Mouse (Mus musculus) urinary bladder, postnatal 14 days (tissue): ENCODE data around the gene Mlana.

ENCODE experiments used
- DNase-seq: peaks from one replicate; pipeline ENCODE4 v3.0.0; 2021; ENCODE audit warnings: low spot score

Mlana gene

DNA sequence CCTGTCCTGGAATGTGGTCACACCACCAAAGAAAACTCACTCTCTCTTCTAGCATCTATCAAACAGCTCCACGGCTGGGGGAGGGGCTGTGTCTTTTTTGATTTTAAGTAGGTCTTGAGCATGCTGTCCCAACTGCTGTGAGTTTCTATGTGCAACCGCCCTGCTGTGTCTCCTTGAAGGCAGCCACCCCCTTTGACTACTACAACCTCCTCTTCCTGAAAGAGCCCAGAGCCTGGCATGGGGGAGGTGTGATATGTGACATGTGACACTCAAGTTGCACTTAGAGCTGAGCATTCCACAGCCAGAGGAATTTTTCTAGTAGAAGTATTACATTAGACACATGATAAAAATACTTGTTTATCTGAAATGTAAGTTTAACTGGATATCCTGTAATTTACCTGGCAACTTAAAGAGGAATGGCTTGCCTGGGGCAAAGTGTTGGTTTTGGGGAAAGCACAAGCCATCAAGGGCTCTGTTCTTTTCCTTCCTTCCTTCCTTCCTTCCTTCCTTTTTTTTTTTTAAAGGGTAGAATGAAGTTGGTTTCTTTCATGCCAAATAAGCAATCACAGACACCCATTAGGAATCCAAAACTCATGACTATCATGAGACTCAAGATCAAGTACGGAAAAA, at the start of gene Mlana:
Mlana (plus strand) TSS at position 580 of the 630 bp plus-strand sequence.
- DNase-seq, result no peak

DNA sequence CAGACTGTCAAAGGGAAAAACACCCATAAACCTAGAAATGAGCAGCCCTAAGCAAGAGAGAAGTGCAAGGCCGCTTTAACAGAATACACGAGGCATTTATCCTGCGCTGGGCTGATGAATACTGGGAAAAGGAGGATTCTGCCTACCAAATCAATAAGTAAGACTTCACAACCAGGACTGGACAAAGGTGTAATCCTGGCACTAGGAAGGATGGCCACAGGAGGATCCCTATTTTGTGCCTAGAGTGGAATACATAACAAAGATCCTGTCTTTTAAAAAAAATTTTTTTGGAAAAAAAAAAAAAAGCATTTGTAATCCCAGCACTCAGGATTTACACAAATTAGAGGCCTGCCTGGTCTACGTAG, 49.1 kb upstream of the Mlana start:
- no peak for DNase-seq

DNA sequence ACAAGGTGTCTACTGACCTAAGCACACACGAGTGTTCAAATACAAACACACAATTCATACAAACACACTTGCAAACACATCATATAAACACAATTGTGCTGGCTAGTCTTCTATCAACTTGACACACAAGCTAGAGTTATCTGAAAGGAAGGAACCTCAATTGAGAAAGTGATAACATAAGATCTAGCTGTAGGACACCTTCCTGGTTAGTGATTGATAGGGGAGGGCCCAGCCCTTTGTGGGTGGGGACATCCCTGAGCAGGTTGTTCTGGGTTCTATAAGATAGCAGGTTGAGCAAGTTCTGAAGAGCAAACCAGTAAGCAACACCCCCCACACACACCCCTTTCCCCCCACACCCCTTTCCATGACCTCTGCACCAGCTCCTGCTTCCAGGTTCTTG, 47.9 kb upstream of the Mlana start:
- DNase-seq, result no peak

DNA sequence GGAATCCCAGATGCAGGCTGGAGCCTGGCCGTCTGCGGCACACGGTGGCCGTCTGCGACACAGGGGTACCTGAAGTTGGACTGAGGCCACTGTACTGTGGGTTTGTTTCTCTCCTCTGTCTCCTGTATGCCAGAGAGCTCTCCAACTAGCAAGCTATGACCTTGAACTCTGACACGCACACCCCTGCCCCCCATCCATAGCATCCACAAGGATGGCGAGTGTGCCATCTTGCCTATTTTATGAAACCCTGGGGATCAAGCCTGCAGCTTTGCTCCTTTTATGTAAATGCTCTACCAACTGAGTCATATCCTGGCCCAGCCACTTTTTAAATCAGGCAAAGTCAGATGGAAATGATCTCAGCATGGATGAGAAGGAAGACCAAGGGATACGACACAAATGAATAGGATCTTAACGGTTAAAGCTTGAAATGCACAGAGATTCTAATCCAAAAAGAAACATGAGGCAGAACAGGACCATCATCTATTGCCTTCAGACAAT, 43.8 kb upstream of the Mlana start:
- no peak for DNase-seq

DNA sequence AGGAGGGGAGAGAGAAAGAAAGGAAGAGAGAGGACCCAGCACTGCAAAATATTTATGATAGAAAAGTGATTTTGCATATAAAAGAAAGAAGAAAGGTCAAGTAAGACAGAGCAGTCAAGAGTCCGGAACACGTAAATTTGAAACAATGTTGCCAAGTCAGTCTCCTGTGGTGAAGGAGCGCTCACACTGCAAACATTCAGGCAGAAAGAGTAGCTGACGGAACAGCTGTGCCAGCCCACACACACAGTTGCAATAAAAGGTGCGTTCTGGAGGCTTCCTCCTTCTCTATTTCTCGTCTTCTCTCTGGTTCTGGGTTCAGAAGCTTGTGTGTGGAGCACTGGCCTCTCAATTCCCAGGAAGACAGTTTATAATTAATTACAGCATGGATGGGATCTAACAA, 42.5 kb upstream of the Mlana start:
- no peak for DNase-seq

DNA sequence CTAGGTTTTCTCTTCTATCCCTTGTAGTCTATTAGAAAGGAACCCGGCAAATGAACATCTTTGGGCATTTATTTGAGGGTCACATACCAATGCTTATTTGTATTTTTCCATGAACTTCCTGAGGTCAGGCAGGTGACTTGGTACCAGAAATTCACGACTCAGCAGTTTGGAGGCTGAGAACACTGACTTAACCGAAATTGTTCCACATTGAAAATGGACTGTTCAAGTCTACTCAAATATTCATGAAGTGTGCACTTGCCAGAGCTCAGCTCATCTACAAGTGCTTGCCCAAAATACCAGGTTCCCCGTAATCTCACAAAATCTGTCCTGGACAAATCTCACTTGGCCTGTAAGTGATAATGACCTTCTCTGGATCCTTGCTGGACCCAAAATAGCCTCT, 41.6 kb upstream of the Mlana start:
- no peak for DNase-seq

DNA sequence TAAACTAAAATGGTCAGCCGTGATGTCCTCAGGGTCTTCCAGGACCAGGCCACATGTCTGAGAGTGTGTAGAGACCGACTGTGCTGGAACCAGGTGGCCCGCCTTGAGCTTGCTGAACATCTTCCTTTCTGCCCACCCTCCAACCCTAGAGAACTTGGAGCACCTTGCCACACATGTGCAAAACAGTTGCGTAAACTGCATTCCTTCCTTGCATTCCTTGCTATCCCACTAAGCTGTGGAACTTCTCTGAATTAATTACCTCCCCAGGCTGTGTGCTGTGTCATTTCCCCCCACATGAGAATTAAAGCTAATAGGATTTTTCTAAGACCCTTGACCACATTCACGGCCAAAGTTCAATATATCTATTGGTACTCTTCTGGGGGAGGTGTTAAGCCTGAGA, 41.0 kb upstream of the Mlana start:
- no peak for DNase-seq

DNA sequence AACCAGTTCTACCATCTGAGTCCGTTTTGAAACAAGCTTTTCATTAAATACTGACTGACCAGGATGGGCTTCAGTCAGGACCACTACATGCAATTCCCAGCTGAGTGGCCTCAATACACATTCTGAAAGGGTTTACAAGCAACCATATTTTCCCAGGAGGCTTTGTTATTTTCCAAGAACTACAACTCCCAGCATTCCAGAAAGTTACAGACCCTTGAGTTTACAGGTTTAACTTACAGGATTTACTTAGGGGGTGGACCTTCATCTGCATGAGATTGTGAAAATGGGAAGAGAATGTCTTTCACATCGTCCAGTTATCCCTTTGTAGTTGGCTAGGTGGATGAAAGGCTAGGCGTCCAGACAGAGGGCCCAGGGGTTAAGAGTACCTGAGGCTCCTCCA, 40.6 kb upstream of the Mlana start:
- no peak for DNase-seq

DNA sequence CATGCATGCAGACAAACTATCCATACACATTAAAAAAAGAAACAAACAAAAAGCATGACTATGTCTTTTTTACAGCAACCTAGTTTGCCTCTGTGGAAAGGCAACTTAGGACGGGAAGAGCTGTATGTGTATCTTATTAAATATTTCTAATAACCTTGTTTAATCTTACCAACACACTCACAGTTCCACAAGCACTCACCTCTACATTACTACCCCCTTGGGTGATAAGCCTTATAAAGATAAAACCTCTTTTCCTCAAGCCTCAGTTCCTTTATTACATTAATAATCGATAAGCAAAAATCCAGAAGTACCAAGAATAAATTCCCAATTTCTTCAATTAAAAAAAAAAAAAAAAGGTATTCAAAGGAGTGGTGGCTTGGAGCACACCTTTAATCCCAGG, 40.1 kb upstream of the Mlana start:
- no peak for DNase-seq

DNA sequence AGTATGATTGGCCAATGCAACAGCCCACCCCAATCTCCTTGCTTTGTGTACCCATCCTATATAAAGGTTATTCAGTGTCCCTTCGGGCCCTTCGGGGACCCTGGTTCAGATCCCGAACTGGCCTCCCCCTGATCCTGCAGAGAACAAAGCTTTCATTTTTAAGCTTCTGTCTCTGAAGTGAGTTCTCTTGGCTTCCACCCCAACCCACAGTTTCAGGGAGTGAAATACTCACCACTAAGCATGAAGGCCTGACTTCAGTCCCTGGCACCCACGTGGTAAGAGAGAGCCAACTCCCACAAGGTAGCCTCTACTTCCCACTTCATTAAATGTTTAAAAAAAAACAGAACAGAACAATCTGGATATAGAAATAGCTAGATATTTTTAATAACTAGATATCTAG, 38.8 kb upstream of the Mlana start:
- no peak for DNase-seq

DNA sequence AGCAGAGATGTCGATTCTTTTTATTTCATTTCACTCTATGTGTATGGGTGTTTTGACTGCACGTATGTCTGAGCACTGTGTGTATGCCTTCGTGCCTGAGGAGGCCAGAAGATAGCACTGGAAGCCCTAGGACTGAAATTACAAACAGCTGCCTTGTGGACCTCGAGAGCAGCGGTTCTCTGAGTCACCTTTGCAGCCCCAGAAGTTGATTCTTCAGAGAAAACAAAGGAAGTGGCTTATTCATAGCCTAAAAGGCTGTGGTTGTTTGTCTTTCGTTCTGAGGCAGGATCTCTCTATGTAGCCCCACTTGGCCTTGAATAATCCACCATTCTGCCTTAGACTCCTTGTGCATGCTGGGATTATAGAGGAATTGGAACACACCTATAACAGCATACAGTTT, 37.9 kb upstream of the Mlana start:
- no peak for DNase-seq

DNA sequence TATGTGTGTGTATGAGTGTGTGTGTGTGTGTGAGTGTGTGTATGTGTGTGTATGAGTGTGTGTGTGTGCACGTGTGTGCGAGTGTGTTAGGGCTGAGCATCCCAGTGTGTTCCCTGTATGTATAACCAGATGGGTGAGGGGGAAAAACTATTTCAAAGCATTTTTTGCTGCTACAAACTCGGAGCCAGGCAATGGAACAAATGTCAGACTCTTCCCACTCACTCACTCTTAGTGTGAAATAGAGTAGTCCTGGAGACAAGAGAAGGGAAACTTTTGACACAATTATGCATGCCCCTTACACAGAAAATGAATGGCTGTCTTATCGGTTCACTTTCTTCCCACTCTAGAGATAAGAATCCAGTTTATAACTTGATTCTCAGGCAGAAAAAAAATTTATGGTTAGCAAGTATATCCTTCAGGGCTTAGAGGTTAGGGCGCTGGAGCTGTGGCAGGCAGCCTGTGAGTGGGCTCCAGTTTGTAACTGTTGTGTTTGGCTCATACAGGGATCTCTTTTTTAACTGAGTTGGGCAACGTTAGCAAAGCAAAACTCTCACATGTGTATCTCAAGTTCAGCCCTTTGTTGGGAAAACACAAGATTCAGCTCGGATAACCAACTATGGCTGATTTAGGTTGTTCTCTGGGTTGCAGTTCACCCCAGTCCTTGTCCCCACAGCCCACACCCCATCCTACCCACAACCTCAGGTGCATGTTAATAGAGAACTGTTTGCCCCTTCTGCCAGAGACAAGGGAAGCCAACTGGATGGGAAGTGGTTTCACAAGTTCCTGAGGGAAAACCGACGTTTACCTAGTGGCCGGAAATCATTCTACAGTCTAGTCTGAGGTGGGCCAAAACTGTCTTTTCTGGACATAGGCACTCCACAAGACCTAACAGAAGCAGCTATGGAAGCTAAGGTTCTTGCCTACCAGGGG, 36.5 kb upstream of the Mlana start:
- no peak for DNase-seq

DNA sequence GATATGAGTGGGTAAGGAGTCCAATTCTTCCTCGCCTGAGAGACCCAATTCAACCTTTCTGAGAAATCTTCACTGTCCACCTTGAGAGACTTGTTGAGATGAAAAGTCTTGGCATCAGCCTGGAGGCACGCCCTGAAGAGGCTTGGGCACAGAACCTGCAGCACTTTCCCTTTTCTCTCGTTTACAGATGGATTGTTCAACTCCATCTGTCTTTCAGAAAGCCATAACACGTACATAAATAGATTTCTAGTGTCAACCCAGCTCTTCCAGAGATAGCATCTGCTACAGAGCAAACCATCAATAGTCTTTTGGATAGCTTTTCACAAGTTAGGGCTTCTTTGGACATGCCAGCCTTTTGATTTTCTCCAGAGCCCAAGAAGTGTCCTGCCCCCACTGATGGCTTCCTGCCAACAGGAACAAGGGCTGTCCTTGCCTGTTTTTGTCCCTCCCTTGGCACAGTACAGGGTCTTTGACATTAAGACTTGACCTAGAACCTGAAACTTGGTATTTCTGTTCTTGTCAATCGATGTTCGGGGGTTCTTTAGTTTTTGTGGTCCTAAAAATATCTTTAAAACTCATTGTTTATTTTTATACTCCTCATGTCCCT, 35.5 kb upstream of the Mlana start:
- DNase-seq, result no peak

DNA sequence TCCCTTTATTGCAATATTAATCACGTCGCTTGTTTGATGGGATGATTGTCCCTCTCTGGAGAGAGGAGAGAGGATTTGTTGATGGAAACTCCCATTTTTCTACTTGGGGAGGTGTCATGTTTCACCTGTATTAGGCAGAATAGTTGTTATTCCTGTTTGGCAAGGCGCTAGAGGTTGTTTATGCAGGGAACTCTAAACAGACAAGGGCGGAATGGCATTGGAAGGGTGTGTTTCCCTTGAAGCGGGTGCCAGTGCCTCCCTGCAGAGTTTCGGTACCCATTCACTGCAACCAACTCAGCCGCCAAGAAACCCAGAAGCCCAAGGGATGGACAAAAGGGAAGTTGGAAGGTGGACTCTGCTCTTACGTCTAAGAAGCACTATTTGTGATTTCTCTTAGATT, 33.8 kb upstream of the Mlana start:
- DNase-seq, result peak; percentile 47

DNA sequence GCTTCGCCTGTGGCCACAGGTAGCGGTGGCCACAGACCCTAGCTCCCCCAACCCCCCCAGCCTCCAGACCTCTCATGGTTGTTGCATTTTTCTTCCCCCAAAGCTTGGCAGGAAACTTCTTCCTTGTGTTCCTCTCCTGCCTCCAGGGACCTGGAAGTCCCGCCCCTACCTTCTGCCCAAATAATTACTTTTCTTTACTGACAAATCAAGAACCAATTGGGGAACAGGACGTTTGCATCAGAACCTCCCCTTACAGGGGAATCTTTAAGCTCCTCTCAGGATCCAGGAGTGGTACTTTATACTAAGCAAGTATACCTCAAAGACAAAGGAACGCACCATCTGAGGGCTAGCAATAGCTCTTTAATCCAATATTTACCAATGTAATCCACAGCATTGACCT, 32.7 kb upstream of the Mlana start:
- no peak for DNase-seq

DNA sequence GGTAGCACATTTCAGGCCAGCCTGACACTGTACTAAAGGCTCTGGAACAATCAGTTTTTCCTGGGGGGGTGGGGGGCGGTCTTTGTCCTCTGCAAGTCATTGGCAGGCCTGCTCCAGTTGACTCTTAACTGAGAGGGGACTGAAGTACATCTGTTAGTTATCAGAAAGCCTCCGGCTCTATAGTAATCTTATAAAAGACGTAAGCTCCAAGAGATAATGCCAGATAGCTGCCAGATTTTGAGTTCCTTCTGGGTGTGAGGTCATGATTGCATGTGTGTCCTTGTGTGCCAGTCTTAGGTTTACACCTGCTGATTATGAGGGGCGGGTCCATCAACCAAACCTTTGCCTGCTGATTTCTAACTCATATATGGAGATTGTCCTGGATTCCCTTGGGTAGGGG, 31.5 kb upstream of the Mlana start:
- no peak for DNase-seq

DNA sequence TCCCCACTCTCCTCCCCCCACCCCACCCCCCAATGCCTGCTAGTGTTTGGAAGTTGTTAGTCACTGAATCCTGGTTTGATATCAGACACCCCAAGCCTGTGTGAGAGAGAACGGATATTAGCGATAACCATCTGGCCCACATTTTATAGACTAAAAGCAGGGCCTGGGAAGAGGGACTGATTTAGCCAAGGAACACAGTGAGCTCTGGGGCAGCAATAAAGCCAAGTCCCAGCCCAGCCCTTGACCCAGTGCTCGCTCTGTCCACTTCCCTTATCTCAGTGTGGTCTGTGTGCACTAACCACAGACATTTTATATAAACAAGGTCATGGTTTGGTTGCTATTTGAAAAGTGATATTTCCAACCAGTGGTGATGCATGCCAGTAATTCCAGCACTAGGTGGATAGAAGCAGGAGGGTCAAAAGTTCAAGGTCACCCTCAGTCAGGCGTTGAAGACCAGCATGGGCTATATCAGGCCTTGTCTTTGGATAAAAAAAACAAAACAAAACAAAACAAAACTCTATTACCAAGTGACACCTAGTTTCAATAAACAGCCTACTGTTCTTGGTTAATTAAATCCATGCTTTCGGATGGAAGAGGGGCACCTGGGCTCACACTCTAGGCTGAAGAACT, 30.5 kb upstream of the Mlana start:
- peak; percentile 67 for DNase-seq

DNA sequence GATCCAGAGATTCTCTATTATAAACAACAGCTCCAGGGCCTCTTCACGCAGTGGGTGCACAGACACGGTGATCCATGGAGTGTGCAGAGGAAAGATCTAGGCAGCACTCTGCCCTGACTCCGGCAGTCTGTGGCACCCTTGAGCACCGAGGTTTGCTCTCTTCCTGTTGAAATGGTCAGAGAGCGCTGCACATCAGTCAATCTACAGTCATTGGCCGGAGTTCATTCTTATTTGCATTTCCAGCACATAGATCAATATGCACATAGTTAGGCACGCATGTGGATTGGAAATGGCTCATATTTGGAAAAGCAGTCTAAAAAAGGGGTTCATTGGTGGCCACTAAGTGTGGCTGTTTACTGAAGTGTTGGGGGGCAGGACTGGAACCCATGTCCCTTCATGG, 29.5 kb upstream of the Mlana start:
- no peak for DNase-seq

DNA sequence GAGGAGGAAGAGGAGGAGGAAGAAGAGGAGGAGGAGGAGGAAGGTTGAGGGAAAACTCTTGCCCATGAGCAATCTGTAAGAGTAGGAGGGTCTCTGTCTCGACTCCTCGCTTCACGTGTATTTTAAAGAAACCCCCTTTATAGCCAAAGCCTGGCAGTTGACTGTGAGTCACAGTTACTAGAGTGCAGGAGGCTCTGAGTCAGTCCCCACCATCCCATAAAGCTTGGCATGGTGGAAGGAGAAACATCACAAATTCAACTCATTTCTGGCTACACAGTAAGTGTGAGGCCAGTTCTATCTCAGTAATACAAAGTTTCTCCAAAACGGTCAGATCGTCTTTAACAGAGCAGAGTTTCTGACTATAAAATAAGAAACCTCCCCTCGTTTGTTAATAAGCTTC, 27.4 kb upstream of the Mlana start:
- no peak for DNase-seq

DNA sequence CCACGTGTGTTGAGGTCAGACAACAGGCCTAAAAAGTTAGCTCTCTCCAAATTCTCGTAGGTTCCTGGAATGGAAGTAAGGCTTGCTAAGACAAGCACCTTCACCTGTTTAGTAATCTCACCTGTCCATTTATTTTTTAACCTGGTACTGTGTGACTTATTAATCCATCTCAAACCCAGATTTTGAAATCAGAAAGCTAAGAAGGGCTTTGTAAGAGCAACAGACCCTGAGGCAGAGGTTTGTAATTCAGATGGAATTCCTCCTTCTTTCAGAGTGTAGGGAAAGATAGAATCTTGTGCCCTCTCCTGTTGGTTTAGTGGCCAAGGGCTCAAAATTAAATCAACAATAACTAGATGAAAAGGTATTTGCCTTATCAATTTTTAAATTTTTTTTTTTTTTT, 26.5 kb upstream of the Mlana start:
- DNase-seq, result no peak

DNA sequence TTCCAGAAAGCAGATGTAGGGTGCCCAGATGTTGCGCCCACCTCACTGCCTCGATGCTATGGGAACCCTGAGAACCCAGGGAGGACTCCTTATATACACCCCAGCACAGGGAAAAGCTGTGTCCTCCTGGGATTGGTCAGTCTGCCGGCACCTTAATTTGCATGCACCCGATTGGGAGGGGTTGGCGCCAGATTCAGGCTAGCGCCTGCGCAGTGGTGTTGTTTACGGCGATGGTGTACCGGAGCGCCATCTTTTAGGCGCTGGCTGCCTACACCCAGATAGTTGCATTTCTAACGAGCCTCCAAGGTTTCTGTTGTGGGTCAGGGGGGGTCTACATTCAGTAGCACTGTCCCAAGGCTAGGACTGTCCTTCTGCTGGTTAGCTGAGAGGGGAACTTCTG, 25.0 kb upstream of the Mlana start:
- DNase-seq, result no peak

DNA sequence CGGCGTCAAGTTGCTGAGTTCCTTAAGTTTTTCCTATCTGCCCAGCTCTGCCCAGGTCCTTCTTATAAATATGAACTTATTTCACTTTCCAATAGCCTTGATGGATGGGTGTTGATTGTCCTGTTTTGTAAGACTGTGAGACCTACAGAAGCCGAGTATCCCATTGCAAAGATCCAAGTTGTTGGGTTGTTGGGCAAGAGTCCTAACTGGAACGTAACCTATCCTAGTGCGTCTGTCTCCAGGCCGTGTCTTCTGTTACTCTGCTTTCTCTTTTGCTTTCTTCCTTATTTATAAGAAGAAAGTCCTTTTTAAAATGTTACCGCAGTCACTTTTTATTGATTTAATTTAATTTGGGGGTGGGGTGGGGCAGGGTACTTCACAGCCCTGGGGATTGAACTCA, 22.7 kb upstream of the Mlana start:
- no peak for DNase-seq

DNA sequence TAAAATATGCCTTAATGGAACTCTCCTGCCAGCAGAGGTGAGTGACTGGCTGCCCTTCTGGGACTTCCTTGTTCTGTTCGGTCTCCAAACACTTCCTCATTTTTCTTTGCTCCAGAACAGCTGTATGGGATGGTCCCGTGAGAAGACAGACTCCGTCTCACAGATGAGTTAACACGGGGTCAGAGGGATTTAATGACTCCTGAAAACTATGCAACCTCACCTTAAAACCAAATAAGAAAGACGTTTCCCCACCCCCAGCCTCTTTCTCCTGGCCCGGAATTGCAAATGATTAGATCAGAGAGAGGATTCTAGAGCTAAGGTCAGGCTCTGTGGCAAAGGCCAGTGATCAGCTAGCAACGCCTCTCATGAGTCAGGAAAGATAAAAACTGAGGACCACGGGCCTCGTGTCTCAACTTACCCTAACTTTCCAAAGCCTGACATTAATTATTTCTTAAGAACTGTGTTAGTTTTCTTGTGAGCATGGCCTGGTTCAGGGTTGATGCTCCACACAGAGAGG, 22.0 kb upstream of the Mlana start:
- peak; percentile 58 for DNase-seq
